Mouse (Mus musculus) limb, embryonic 11.5 days (tissue): ENCODE measurements at regions not wholly inside any gene's neighbourhood (a gene's known extent, or its start where the extent isn't known, plus 50 kb on each side); places are given as distances from the start of the nearest gene placed in this dataset.
"Not testable (repeated sequence)": the region's sequence is repeated elsewhere in the genome, so short reads cannot be mapped to it uniquely, and the experiment has no call there.

Source experiments
- ATAC-seq: fragments of 200-750 bp; cut with Nextera tagmentation; 2 replicates; pipeline ENCODE4 v1.8.0; 2017; ENCODE audit warnings: low read depth; ENCODE audit not compliant: insufficient number of reproducible peaks, low FRiP score, low TSS enrichment
- DNase-seq: peaks from one replicate; pipeline ENCODE4 v3.0.0-alpha.2; 2015; ENCODE audit warnings: low spot score
- H3K27ac ChIP-seq: fragments of 300-500 bp; sonication (generic); replicated peaks from 2 replicates; pipeline ENCODE4 v1.5.1; 2014; ENCODE audit warnings: low read depth, mild to moderate bottlenecking, low read length
- H3K27me3 ChIP-seq: fragments of 300-500 bp; sonication (generic); 2 replicates; pipeline ENCODE4 v1.6.1; 2014; ENCODE audit warnings: mild to moderate bottlenecking, low read length, mixed read lengths; ENCODE audit not compliant: control insufficient read depth, insufficient read depth
- H3K36me3 ChIP-seq: fragments of 300-500 bp; sonication (generic); 2 replicates; pipeline ENCODE4 v1.6.1; 2014; ENCODE audit warnings: mild to moderate bottlenecking, low read length, moderate library complexity, mixed read lengths; ENCODE audit not compliant: control insufficient read depth, insufficient read depth
- H3K4me1 ChIP-seq: fragments of 300-500 bp; sonication (generic); 2 replicates; pipeline ENCODE4 v1.6.1; 2014; ENCODE audit warnings: low read length, mixed read lengths; ENCODE audit not compliant: control insufficient read depth, insufficient read depth
- H3K4me2 ChIP-seq: fragments of 300-500 bp; sonication (generic); 2 replicates; pipeline ENCODE4 v1.6.1; 2014; ENCODE audit warnings: low read depth, mild to moderate bottlenecking, moderate library complexity; ENCODE audit not compliant: severe bottlenecking
- H3K4me3 ChIP-seq: fragments of 300-500 bp; sonication (generic); 2 replicates; pipeline ENCODE4 v1.5.1; 2014; ENCODE audit warnings: low read depth, low read length
- H3K9ac ChIP-seq: fragments of 300-500 bp; sonication (generic); 2 replicates; pipeline ENCODE4 v1.6.1; 2014; ENCODE audit warnings: mild to moderate bottlenecking, low read length
- H3K9me3 ChIP-seq: fragments of 300-500 bp; sonication (generic); 2 replicates; pipeline ENCODE4 v1.6.1; 2016; ENCODE audit warnings: low read length; ENCODE audit not compliant: control insufficient read depth
- WGBS: fragments of 180-500 bp; shearing (Covaris S2); extraction: QIAGEN DNeasy Blood & Tissue Kit; methylation state at CpG from one replicate; pipeline ENCODE4 v1.1.7; 2014; 5-methylcytosine and 5-hydroxymethylcytosine counted together

GRCm38 (mm10) chr4:7237848-7238247 lies 1001.0 kb downstream of the Car8 start:
- no peak overlapping the region for H3K4me3 ChIP-seq
- no peaks in the 10 kb centered on the region for H3K4me1 ChIP-seq
- H3K9ac ChIP-seq: no peak overlapping the region
- no peak overlapping the region for H3K27ac ChIP-seq
- WGBS: 86% methylated on average over 3 of the region's 3 CpGs
- no peaks in the 10 kb centered on the region for H3K36me3 ChIP-seq
- no peak overlapping the region for H3K4me2 ChIP-seq
- no peaks in the 10 kb centered on the region for H3K27me3 ChIP-seq
- DNase-seq (no peak), ATAC-seq (no peak)
- peaks cover 18% of the 10 kb centered on the region; the same call in 1 of the 2 replicates for H3K9me3 ChIP-seq

- not testable (repeated sequence) for H3K36me3 ChIP-seq, H3K27me3 ChIP-seq, H3K9ac ChIP-seq, H3K4me2 ChIP-seq, H3K4me1 ChIP-seq, H3K27ac ChIP-seq, ATAC-seq, H3K4me3 ChIP-seq, DNase-seq
- H3K9me3 ChIP-seq: peaks cover 18% of the 10 kb centered on the region; the same call in 1 of the 2 replicates
- 98% methylated on average over 6 of the region's 6 CpGs for WGBS
These were observed 1004.3 kb downstream of the Car8 start for GRCm38 (mm10) chr4:7234537-7234936.

GRCm38 (mm10) chr4:7228980-7229379 lies 1009.9 kb downstream of the Car8 start:
- 84% methylated on average over 2 of the region's 2 CpGs for WGBS
- H3K27me3 ChIP-seq: no peaks in the 10 kb centered on the region
- no peak for ATAC-seq
- H3K36me3 ChIP-seq: no peaks in the 10 kb centered on the region
- H3K4me2 ChIP-seq: no peak overlapping the region
- no peak overlapping the region for H3K27ac ChIP-seq
- 0 out of 2 replicates have a peak, but pooled peaks cover 2% of the 10 kb centered on the region for H3K9me3 ChIP-seq
- no peak overlapping the region for H3K9ac ChIP-seq
- H3K4me3 ChIP-seq: no peak overlapping the region
- no peak for DNase-seq
- H3K4me1 ChIP-seq: no peaks in the 10 kb centered on the region

- H3K36me3 ChIP-seq: no peaks in the 10 kb centered on the region
- H3K4me1 ChIP-seq: no peaks in the 10 kb centered on the region
- no peak for DNase-seq
- no peak overlapping the region for H3K4me2 ChIP-seq
- no peak for ATAC-seq
- H3K27me3 ChIP-seq: no peaks in the 10 kb centered on the region
- H3K9me3 ChIP-seq: no peaks in the 10 kb centered on the region
- H3K4me3 ChIP-seq: no peak overlapping the region
- H3K9ac ChIP-seq: no peak overlapping the region
- WGBS: 89% methylated on average over 3 of the region's 3 CpGs
- no peak overlapping the region for H3K27ac ChIP-seq
These were observed 1015.9 kb downstream of the Car8 start for GRCm38 (mm10) chr4:7222922-7223321.

- ATAC-seq: no peak
- Histone ChIP-seq H3K9ac (no peak overlapping the region), H3K4me2 (no peak overlapping the region)
These were observed 1018.4 kb downstream of the Car8 start for GRCm38 (mm10) chr4:7220426-7220825.

GRCm38 (mm10) chr4:7215048-7216030 lies 1023.5 kb downstream of the Car8 start:
- Histone ChIP-seq H3K9me3 (no peaks in the 10 kb centered on the region), H3K4me1 (no peaks in the 10 kb centered on the region), H3K4me2 (no peak overlapping the region), H3K9ac (no peak overlapping the region), H3K36me3 (no peaks in the 10 kb centered on the region), H3K4me3 (no peak overlapping the region), H3K27ac (no peak overlapping the region), H3K27me3 (no peaks in the 10 kb centered on the region)
- peak; percentile 27 for DNase-seq
- WGBS: 76% methylated on average over 5 of the region's 5 CpGs
- peak; percentile 45 for ATAC-seq

More at GRCm38 (mm10) chr4:7220426-7220825, 1018.4 kb downstream of the Car8 start:
- no peaks in the 10 kb centered on the region for H3K4me1 ChIP-seq
- no peaks in the 10 kb centered on the region for H3K36me3 ChIP-seq
- DNase-seq: no peak
- no peaks in the 10 kb centered on the region for H3K27me3 ChIP-seq
- no peak overlapping the region for H3K27ac ChIP-seq
- no peak overlapping the region for H3K4me3 ChIP-seq
- H3K9me3 ChIP-seq: no peaks in the 10 kb centered on the region

GRCm38 (mm10) chr4:7206987-7207386 lies 1031.9 kb downstream of the Car8 start:
- Histone ChIP-seq H3K27me3 (no peaks in the 10 kb centered on the region), H3K36me3 (no peaks in the 10 kb centered on the region), H3K9ac (no peak overlapping the region), H3K9me3 (no peaks in the 10 kb centered on the region), H3K4me3 (no peak overlapping the region), H3K4me1 (no peaks in the 10 kb centered on the region), H3K4me2 (no peak overlapping the region), H3K27ac (no peak overlapping the region)
- DNase-seq (no peak), ATAC-seq (no peak)
- 91% methylated on average over 1 of the region's 1 CpGs for WGBS

- Histone ChIP-seq H3K4me3 (no peak overlapping the region), H3K9me3 (no peaks in the 10 kb centered on the region), H3K36me3 (no peaks in the 10 kb centered on the region), H3K4me1 (no peaks in the 10 kb centered on the region), H3K27me3 (no peaks in the 10 kb centered on the region), H3K4me2 (no peak overlapping the region), H3K9ac (no peak overlapping the region), H3K27ac (no peak overlapping the region)
- 23% methylated on average over 2 of the region's 2 CpGs for WGBS
- ATAC-seq (no peak), DNase-seq (no peak)
These were observed 1037.0 kb downstream of the Car8 start for GRCm38 (mm10) chr4:7201816-7202215.
